32 mouse cellular contexts compared by ENCODE assay signal in genomic region chr3:79726506-79727075, GRCm38 (mm10). TPM values are rescaled to one million over a fixed set of nuclear protein-coding genes. Genes with fewer than 3 reads are reported as not detected.
DNase-seq lines count a peak whose midpoint lies in the region; ATAC-seq and TF ChIP-seq lines count a peak whose summit lies in the region.
"Had no signal": no experiment of that assay in that cellular context is flagged by ENCODE, and none has a peak within 500 bp of the region (broad histone marks: within the 10 kb centered on the region; RNA-seq: fewer than 3 reads in every experiment).

No protein-coding gene starts in this region.

- no peaks in the 10 kb centered on the region for H3K27me3 ChIP-seq in kidney, postnatal 0 days (ENCODE audit: insufficient read depth, low read length)
- H3K27me3 ChIP-seq in lung, embryonic 14.5 days (ENCODE audit: insufficient read depth, low read length), result no peaks in the 10 kb centered on the region
- no peaks in the 10 kb centered on the region for H3K27me3 ChIP-seq in lung, postnatal 0 days (replicated peaks; ENCODE audit: insufficient read depth, low read length)
- H3K27me3 ChIP-seq: CH12.LX; embryonic facial prominence, embryonic 13.5 days; forebrain, embryonic 13.5 days; heart, embryonic 12.5 days; heart, embryonic 15.5 days; hindbrain, embryonic 13.5 days had no signal

- no peak overlapping the region for H3K4me2 ChIP-seq in kidney, postnatal 0 days (ENCODE audit: low read length)
- no peak overlapping the region for H3K4me2 ChIP-seq in lung, embryonic 14.5 days
- no peak overlapping the region for H3K4me2 ChIP-seq in lung, postnatal 0 days (replicated peaks; ENCODE audit: low read depth, low read length)
- H3K4me2 ChIP-seq: embryonic facial prominence, embryonic 13.5 days; forebrain, embryonic 13.5 days; heart, embryonic 12.5 days; heart, embryonic 15.5 days; hindbrain, embryonic 13.5 days had no signal

- no peak overlapping the region for H3K9ac ChIP-seq in kidney, postnatal 0 days (ENCODE audit: low read depth, low read length)
- H3K9ac ChIP-seq in lung, embryonic 14.5 days, result no peak overlapping the region
- H3K9ac ChIP-seq in lung, postnatal 0 days (replicated peaks; ENCODE audit: low read depth), result no peak overlapping the region
- H3K9ac ChIP-seq: embryonic facial prominence, embryonic 13.5 days; forebrain, embryonic 13.5 days; heart, embryonic 12.5 days; heart, embryonic 15.5 days; hindbrain, embryonic 13.5 days had no signal

- H3K4me1 ChIP-seq in kidney, postnatal 0 days (replicated peaks; ENCODE audit: insufficient read depth, low read length), result no peaks in the 10 kb centered on the region
- no peaks in the 10 kb centered on the region for H3K4me1 ChIP-seq in lung, embryonic 14.5 days (ENCODE audit: insufficient read depth)
- no peaks in the 10 kb centered on the region for H3K4me1 ChIP-seq in lung, postnatal 0 days (ENCODE audit: insufficient read depth, low read depth, low read length)
- H3K4me1 ChIP-seq: embryonic facial prominence, embryonic 10.5 days; embryonic facial prominence, embryonic 13.5 days; forebrain, embryonic 10.5 days; forebrain, embryonic 13.5 days; heart, embryonic 12.5 days; heart, embryonic 15.5 days; hindbrain, embryonic 10.5 days; hindbrain, embryonic 13.5 days had no signal

- no peak overlapping the region for H3K27ac ChIP-seq in kidney, postnatal 0 days
- H3K27ac ChIP-seq in lung, embryonic 14.5 days (ENCODE audit: low read depth), result peak overlapping the region; percentile 58; the same call in 1 of the 2 replicates
- 0 out of 2 replicates have a peak overlapping the region, but pooled peaks have one; percentile 12 for H3K27ac ChIP-seq in lung, postnatal 0 days (ENCODE audit: low read length)
- H3K27ac ChIP-seq: embryonic facial prominence, embryonic 10.5 days; embryonic facial prominence, embryonic 13.5 days; forebrain, embryonic 10.5 days; forebrain, embryonic 13.5 days; heart, embryonic 15.5 days; hindbrain, embryonic 10.5 days; hindbrain, embryonic 13.5 days had no signal

- H3K4me3 ChIP-seq in kidney, postnatal 0 days (replicated peaks; ENCODE audit: low read depth, low read length), result no peak overlapping the region
- H3K4me3 ChIP-seq in lung, embryonic 14.5 days (ENCODE audit: low read depth, low read length), result no peak overlapping the region
- no peak overlapping the region for H3K4me3 ChIP-seq in lung, postnatal 0 days (ENCODE audit: low read depth, low read length)
- H3K4me3 ChIP-seq: embryonic facial prominence, embryonic 10.5 days; embryonic facial prominence, embryonic 13.5 days; forebrain, embryonic 10.5 days; forebrain, embryonic 13.5 days; heart, embryonic 12.5 days; heart, embryonic 15.5 days; hindbrain, embryonic 10.5 days; hindbrain, embryonic 13.5 days had no signal

- peak; percentile 45; the same call in 1 of the 2 replicates for TF ChIP-seq EP300 in lung, postnatal 0 days (IDR thresholded peaks at IDR 0.05)

- peak; percentile 5 for DNase-seq in kidney, postnatal 0 days (ENCODE audit: low spot score)
- no peak for DNase-seq in kidney, postnatal 14 days
- peak; percentile 56 for DNase-seq in lung, embryonic 14.5 days
- no peak for DNase-seq in lung, postnatal 10 days
- DNase-seq in lung, postnatal 0 days (ENCODE audit: low spot score), result peak; percentile 72
- no peak for DNase-seq in lung, postnatal 36 days
- no peak for DNase-seq in layer of hippocampus, adult 9-10 months (ENCODE audit: low spot score)
- DNase-seq: adrenal gland, postnatal 10 days; adrenal gland, postnatal 36 days; B cell, adult 2 months; cerebellum, adult 11 months; cerebellum, adult 2 months; cerebellum, postnatal 10 days; cerebellum, postnatal 36 days; embryo, embryonic 11 days; gastrocnemius, postnatal 25 days; heart, adult 18-20 months; heart, postnatal 10 days; heart, postnatal 36 days had no signal

- no peaks in the 10 kb centered on the region for H3K9me3 ChIP-seq in kidney, postnatal 0 days (replicated peaks; ENCODE audit: low read length)
- no peaks in the 10 kb centered on the region for H3K9me3 ChIP-seq in lung, embryonic 14.5 days (ENCODE audit: low read depth, low read length)
- no peaks in the 10 kb centered on the region for H3K9me3 ChIP-seq in lung, postnatal 0 days (ENCODE audit: low read length)
- H3K9me3 ChIP-seq: embryonic facial prominence, embryonic 10.5 days; embryonic facial prominence, embryonic 13.5 days; forebrain, embryonic 10.5 days; forebrain, embryonic 13.5 days; G1E; heart, embryonic 12.5 days; heart, embryonic 15.5 days; hindbrain, embryonic 10.5 days; hindbrain, embryonic 13.5 days had no signal

- 74% methylated on average over 14 of the region's 14 CpGs for WGBS in kidney, postnatal 0 days
- whole genome bisulfite sequencing in lung, embryonic 14.5 days, result 43% methylated on average over 14 of the region's 14 CpGs
- 46% methylated on average over 14 of the region's 14 CpGs for WGBS in lung, postnatal 0 days

- no peaks in the 10 kb centered on the region for H3K36me3 ChIP-seq in kidney, postnatal 0 days (ENCODE audit: insufficient read depth, low read length)
- no peaks in the 10 kb centered on the region for H3K36me3 ChIP-seq in lung, embryonic 14.5 days (ENCODE audit: insufficient read depth)
- H3K36me3 ChIP-seq in lung, postnatal 0 days (ENCODE audit: insufficient read depth, low read length), result no peaks in the 10 kb centered on the region
- H3K36me3 ChIP-seq: embryonic facial prominence, embryonic 10.5 days; embryonic facial prominence, embryonic 13.5 days; forebrain, embryonic 10.5 days; G1E; heart, embryonic 12.5 days; heart, embryonic 15.5 days; hindbrain, embryonic 10.5 days; hindbrain, embryonic 13.5 days had no signal

- ATAC-seq in kidney, postnatal 0 days (replicated peaks; ENCODE audit: low FRiP score, low read depth), result no peak
- ATAC-seq in lung, embryonic 14.5 days (ENCODE audit: insufficient read depth), result peak; percentile 52
- peak; percentile 79 for ATAC-seq in lung, postnatal 0 days
- ATAC-seq: forebrain, embryonic 13.5 days; forebrain, embryonic 16.5 days; hindbrain, embryonic 16.5 days; Patski had no signal

- no peak for TF ChIP-seq CTCF in kidney, postnatal 0 days (IDR thresholded peaks at IDR 0.05; ENCODE audit: low read depth)
- TF ChIP-seq CTCF in lung, embryonic 14.5 days (IDR thresholded peaks at IDR 0.05; ENCODE audit: low read depth), result no peak
- no peak for TF ChIP-seq CTCF in lung, postnatal 0 days (IDR thresholded peaks at IDR 0.05)

RNA-seq across cellular contexts. Expression of gene Rxfp1, which starts 11.1 kb away (rescaled TPM):
- not detected in 2 replicates for polyA plus RNA-seq in kidney, postnatal 0 days (2015; fragmentation: Nextera tagmentation; extraction: Ambion mirVana)
- polyA plus RNA-seq in lung, embryonic 14.5 days (2014; fragmentation: Nextera tagmentation; extraction: Ambion mirVana), result 0.05 and 0.61 TPM in 2 replicates
- 0.29 and 0.42 TPM in 2 replicates for polyA plus RNA-seq in lung, postnatal 0 days (2015; fragmentation: Nextera tagmentation; extraction: Ambion mirVana)
- polyA plus RNA-seq: forebrain, embryonic 10.5 days; forebrain, embryonic 13.5 days; G1E; hindbrain, embryonic 10.5 days had no signal

Comparison
In these comparisons a context has a peak if more than half of its experiments do, and no peak if none do; other contexts are left out.
1. DNase-seq: peak in kidney, postnatal 0 days (single experiment), lung, embryonic 14.5 days (single experiment) and lung, postnatal 0 days (single experiment); none in kidney, postnatal 14 days (single experiment), lung, postnatal 10 days (single experiment), lung, postnatal 36 days (single experiment) and layer of hippocampus, adult 9-10 months (single experiment).